Mouse (Mus musculus) urinary bladder, postnatal 25 days (tissue): ENCODE measurements around the gene Adam11.

ENCODE experiments used
- DNase-seq: peaks from one replicate; pipeline ENCODE4 v3.0.0; 2022; ENCODE audit warnings: low spot score

Gene Adam11

DNA sequence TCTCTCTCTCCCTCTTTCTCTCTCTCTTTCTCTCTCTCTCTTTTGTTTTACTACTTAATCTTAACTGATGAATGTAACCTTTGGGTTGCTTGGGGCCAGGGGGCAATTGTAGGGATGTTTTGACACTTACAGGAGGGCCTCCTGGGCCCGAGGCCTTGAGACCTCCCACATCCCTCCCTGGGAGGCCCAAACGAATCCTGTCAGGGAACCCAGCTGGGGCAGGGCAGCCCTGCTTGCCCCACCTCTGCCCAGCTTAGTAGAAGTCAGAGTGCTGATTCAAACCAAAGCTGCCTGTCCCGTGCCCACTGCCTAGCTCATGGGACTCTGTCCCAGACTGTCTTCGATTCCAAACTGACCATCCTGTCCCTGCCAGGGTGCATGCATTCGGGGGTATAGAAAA is 17.4 kb downstream of the Adam11 start:
- DNase-seq: no peak

DNA sequence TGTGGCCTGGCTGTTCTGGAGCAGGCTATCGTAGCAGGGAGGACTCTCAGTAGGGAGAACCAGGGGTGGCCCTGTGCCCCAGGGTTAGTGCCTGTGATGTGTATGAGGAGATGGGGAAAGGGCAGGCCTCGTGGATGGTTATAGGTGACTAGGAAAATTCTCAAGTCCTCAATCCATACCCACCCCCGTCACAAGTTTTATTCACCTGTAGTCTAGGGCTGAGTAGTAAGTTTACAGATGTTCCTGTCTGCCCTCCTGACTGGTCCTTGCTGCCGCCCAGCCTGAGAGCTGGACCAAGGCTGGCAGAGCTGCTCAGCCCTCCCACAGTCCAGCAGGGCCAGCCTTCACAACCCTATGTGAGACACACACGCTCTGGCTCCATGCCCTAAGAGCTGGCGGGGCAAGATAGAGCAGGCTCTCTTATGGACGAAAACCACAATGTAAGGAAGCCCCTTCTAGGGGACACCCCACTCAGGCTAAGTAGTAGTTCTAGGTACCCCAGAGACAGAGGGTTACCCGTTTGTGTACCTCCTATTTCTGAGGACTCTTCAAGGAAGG is 17.9 kb downstream of the Adam11 start:
- no peak for DNase-seq

DNA sequence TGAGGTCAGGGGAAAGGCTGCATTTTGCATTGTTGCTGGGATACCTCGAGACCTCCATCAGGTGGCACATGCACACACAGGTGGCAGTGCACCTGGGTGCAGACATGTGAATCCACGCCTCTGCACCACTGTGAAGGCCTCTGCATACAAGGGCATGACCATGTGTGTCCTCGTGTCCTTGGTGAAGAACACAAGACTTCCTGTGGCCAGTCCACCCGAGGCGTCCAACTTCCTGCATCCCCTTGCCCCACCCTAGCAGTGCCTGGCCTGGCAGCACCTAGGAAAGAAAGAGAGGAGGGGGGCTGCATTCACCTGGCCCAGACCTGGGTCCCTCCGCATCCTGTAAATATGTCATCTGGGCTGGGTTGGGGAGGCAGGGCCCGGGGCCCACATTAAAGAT is 18.6 kb downstream of the Adam11 start:
- DNase-seq: no peak

DNA sequence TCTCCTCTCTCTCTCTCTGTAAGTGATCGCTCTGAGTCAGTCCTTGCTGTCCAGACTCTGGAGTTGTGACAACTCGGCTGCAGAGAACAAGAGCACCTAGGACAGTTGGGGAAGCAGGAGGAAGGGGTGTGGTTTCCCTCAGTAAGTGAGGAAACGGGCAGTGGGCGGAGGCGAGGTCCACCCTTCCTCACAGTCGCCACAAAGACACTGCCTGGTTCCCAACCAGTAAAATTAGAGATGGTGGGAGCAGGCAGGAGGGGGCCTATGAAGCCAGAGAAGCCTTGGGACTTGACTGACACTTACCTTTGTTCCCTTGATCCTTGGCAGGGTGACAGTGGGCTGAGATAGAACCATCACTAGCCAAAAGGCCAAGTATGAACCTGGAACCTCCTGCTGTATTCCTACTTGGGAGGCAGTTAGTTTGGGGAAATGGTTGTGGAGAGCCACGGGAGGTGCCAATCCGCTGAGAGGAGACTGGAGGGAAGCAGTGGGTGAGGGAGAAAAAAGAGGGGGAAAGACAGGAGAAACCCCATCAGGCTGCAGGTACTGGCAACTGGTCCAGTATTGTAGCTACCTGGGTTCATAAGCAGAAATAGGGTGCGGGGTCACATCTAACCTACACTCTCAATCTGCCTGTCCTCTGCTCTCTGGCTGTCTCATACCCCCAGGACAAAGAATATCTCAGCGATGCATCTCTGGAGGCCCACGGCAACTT is 19.2 kb downstream of the Adam11 start:
- DNase-seq: no peak

DNA sequence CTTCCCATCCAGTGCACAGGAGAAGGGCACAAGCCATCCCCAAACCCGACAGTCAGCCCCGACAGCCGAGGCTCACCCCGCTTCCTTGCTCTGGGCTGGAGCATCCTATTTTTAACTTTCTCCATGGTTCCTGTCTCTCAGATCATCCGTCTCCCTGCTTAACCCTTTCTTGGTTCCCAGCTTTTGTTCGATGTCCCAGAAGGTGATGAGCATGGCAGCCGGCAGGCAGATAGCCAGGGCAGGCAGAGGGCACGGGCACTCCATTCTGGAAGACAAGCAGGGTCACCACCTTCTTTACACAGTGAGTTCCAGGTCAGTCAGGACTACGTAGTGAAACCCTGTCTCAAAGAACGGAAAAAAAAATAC is 19.7 kb downstream of the Adam11 start:
- no peak for DNase-seq

DNA sequence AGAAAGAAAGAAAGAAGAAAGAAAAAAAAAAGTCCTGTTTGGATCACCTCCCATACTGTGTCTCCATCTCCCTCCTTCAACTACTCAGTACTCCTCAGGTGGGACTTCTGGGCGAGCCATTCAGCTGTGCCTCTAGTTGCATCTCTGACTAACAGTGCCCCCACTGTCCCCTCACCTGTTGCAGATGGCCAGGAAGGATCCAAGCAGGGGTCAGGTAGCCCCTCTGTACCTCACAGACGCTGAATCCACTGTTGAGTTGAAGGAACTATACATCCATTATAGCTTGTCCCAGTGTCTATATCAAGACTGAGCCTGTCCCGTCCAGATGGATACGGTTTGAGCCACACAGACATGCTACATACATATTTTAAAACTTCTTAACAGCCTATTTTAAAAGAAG is 20.3 kb downstream of the Adam11 start:
- no peak for DNase-seq

DNA sequence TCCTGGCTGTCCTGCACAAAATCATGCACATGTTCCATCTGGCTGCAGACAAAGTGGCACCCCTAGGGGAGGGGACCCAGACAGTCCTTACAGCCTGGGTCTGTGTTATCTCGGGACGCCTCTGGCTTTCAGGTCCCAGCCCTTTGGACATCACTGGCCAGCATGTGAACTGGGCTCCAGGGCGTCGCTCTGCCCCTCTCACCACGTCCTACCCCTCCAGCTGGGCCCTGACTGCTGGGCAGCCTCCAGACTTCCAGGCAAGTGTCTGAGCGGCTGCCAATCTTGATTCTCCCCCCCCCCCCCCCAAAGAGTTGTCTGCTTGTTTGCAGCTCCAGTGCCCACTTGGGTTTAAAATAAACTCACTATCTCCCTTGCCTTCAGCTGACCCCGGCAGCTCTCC is 22.2 kb downstream of the Adam11 start:
- no peak for DNase-seq

DNA sequence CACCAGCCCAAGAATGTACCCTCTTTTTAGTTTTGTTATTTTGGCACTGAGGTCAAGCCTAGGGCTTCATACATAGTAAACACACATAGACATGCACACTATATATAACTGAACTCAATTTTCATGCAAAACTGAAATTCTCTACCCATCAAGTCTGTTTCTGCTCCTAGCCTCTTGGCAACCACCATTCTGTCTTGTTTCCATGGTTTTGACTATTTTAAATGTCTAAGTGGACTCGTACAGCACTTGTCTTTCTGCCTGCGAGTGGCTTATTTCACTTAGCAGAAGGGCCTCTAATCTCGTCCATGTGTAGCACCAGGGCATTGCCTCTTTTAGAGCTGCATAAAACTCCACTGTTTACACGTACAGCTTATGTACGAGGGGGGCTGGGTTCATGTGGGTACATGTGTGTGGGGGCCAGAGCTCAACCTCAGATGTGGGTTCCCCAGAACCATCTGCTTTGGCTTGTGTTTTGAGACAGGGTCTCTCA is 26.5 kb downstream of the Adam11 start:
- DNase-seq: no peak

DNA sequence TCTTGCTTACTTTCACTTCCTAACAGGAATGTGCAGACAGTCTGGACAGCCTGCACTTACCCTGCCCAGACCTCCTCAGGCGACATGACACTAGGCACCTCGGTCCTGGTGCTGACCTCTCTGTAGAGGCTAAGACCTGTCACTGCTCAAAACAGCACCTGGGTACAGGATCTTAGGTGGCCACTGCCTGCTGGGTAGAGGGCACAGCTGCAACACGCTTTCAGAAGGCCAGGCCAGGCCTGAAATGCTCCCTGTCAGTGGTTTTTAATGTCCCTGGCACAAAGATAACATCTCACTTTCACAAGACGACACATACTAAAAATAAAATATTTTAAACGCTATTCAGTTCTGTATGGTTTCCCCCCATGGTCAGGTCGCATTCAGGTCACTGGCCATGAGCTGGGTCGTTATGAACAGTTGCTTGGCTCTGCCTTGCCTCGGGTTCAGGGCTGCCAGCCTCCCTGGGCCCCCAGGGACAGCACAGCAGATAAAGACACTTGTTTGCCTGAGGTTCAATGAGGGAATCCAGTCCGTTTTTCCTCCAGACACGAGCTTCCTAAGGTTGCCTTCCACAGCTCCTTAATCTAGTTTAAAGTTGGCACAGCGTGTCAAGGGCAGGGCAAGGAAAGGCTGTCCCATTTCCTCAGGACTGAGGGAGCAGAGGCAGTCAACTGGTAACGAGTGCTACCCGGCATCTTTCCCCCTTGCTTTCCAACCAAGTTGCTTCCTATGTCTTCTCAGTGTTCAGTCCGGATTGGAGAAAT is 30.6 kb downstream of the Adam11 start:
- DNase-seq: no peak

DNA sequence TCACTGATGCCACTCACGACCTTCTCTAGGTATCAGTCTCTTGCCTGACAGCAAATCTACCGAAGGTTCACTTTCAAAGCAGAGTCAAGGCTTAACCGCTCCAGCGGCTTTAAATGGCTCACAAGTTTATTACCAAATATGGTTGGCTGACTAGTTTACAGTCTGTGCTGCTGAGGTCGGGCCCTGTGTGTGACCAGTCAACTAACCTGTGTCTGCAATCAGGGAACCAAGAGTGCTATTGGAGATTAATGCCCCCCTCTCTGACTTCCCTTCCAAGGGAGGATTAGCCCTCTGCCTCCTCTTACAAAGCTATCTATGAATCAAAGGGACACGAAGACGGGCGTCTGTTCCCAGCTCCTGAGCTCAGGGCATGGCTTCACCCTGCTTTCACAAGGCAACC is 32.9 kb downstream of the Adam11 start:
- no peak for DNase-seq

DNA sequence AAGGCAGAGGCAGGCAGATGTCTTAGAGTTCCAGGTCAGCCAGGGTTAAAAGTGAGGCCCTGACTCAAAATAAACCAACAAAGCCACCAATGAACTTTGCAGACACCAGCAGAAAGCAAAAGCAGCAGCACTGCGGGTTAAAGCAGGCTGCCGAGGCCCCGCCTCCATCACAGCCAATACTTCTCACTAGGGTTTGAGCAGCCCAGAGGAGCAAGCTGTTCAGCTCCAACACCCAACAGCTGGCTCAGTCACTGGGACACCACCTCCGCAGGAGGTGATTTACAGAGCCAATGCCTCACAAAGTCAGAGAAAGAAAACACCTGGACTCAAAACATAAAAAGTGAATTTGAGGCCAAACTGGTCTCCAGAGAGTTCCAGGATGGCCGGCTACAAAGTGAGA is 42.2 kb downstream of the Adam11 start:
- DNase-seq: no peak

DNA sequence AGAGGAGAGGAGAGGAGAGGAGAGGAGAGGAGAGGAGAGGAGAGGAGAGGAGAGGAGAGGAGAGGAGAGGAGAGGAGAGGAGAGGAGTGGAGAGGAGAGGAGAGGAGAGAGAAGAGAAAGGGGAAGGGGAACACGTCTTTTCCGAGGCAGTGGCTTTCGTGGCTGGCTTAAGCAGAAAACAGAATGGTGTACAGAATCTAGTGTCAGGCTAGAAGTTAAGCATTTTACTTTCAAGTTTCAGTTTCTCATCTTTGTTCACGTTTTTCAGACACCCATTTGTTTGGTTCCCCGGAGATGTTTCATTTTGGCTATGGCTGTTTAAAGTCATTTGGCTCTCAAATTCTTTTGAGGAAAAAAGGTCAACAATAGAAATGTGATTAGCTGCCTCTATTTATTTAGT is 47.0 kb downstream of the Adam11 start:
- no peak for DNase-seq

DNA sequence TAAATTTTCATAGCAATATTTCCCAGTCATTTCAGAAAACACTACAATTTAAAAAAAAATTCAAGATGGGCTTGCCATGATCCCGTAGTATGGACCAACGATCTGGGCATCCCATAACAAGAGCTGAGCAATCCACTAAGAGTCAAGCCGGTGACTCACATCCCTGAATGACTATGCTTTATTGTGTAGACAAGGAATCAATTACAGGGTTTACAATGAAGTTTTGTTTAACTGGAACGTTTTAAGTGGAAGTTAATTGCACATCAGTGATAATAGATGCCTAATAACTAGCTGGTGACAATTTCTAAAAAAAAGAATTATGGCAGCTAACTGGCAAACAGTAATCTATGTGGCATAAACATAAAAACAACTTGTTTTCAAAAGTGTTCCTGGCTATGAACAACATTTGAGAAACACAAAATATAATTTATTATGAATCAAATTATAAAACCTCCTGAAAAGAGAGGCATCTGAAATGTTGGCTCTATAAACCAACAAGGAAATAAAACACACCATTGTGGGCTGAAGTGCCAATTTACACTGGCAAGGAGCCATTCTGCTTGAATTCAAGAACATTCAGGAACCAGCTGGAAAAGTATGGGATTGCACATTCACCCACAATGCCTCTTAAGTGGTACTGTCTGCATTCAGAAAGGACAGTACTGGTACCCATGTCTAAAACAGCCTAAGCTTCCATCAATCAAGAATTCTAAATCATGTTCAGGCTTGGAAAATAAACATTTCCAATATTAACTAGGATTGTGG is 49.7 kb downstream of the Adam11 start:
- DNase-seq: no peak

DNA sequence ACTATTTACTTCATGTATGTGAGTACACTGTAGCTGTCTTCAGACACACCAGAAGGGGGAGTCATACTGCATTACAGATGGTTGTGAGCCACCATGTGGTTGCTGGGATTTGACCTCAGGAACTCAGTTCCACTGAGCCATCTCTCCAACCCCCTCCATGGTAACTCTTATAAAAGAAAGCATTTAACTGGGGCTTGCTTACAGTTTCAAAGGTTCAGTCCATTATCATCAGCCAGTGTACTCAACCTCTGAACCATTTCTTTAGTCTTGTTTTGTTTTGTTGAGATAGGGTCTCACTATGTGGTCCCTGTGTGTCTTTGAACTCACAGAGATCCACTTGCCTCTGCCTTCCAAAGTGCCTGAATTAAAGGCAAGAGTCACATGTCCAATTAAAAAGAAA is 53.6 kb downstream of the Adam11 start:
- DNase-seq: no peak

DNA sequence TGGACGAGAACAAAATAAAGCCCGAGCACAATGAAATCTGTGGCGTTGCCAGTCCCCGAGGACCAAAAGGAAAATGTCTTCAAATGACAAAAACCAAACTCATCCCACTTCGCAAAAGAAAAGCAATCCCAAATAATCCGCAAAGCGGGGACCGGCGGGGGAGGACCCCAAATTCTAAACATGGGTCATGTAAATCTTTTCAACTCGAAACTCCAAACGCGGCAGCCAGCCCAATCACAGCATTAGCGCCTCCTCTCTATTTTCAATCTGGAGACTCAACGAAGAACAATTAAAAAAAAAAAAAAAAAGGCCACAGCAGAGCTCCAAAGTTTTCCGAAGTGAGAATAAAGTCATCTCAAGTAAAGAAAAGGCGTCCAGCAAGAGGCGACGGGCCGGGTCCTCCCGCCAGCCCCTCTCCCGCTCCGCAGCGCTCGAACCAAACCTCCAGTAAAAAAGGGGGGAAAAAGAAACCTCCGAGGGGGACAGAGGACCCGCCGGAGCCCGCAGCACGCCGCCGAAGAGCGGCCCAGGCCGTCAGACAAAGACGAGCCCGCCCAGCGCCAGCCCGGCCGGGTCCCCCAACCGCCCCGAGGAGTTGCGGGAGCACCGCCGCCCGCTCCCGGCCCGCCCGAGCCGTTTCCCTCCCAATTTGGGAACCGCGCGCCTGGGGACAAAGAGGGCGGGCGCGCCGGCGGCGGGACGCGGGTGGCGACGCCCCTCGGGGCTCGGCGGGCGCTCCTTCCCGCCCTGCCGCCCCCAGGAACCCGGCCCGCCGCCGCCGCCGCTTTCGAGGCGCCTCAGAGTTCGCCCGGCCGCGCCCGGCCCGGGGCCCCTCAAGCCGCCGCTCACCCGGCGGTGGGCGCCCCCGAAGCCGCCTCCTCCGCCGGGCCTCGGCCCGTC is 57.1 kb downstream of the Adam11 start:
- peak; percentile 19 for DNase-seq

DNA sequence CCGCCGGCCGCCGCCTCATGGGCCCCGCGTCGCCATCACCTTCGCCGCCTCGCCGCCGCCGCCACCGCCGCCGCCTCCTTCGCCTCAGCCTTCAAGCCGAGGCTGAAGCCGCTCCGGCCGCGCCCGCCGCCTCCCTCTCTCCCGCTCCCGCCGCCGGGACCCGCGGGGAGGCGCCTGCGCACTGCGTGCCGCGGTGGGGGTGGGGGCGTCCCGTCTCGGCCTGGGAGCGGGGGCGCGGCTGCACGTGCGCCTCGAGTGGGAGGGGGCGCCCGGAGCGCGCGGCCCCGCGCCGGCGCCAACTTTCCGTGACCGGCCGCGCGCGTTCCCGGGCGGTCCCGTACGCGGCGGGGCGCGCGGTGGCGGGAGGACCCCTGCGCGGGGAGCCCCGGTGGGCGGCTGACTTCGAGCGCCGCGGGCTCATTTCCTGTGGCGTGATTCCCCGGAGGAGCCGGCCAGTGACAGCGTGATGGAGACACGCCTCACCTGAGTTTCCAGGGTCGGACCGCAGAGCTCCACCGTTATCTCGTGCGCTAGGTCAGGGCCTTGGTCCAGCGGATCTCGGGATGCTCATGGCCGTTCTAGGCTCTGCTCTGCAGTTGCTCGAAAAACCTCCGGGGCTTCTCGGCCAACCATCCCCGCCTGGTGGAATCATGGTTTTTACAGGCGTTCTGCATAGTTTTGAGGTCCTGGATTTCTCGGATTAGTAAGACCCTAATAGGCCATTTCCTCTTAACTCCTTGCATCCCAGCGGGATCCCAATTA is 58.0 kb downstream of the Adam11 start, which contains the start of gene Gjc1:
TSS of gene Gjc1 (minus strand) at position 680 of the 762 bp plus-strand sequence.
- DNase-seq: peak; percentile 57

DNA sequence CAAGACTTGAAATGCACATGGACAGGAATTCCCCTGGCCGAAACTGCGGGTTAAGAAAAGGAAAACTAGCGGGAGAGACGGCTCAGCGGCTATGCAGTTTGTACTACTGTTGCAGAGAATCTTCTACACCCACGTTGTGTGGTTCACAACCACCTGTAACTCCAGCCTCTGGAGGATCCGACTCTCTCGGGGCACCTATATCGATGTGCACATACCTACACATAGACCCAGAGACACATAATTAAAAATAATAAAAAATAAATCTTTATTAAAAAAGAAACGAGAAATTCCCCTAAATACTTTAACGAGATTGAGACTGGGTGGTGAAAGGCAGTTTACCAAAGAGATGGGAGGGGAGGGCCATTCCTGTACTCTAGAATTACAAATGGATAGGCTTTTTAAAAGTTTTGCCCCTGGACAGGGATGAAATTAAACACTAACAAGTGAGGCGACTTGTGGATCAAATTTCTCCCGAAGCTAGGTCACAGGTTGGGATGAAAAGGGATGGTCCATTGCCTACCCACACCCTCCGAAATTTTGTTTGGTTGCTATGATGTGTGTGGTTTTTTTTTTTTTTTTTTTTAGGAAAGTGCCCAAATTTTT is 58.6 kb downstream of the Adam11 start:
- DNase-seq: no peak

DNA sequence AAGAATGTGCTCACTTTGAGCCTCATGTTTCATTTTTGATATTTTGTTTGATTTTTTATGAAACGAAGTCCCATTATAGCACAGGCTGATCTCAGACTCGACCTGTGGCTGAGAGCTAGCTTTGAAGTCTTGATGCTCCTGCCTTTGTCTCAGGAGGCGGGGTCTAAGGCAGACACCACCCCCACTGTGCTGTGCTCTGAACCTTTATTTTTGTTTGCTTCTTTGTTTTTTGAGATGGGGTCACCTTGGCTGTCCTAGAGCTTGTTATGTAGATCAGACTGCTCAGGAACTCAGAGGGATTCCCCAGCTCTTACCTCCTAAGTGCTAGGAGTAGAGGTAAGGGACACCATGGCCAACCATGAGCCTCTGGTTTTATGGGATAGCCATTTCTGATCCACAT is 59.2 kb downstream of the Adam11 start:
- DNase-seq: no peak

DNA sequence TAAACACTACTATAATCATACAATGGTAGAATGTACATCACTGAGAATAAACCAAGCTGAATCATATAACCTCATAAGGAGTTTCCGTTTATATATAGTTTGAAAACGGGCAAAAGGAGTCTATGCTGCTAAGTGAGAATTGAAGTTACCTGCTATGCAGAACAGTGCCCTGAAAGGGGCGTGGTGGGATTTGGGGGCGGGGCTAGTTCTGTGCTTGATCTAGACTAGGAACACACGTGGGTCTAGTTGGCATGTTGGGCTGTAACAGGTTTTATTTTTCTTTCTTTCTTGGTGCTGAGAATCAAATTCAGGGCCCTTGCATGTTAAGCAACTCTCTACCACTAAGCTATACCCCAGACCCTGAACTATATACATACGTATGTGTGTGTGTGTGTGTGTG is 60.0 kb downstream of the Adam11 start:
- DNase-seq: no peak

DNA sequence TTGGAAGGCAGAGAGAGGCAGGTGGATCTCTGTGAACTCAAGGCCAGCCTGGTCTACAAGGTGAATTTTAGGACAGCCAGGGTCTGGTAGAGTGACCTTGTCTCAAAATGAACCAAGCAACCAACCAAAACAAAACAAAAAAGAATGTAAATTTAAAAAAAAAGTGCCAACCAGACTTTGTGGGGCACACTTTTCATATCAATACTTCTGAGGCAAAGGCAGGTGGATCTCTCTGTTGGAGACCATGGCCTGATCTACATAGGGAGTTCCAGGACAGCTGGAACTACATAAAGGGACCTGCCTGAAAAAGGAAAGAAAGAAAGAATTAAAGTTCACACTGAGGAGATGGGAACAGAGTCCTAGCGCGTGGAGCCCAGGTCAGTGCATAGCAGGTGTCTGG is 65.2 kb downstream of the Adam11 start:
- DNase-seq: no peak
